Mouse (Mus musculus) C2C12 (cell line): Measurements from ENCODE around the gene Rnf186.

Experiments
- CEBPB ChIP-seq: IDR thresholded peaks from one replicate; pipeline ENCODE4 v1.6.1; 2011; ENCODE audit warnings: low read depth, mild to moderate bottlenecking, control low read depth, moderate library complexity
- CTCF ChIP-seq: IDR thresholded peaks from one replicate; pipeline ENCODE4 v1.5.1; 2011; ENCODE audit not compliant: control insufficient read depth, insufficient read depth, insufficient read length
- FOSL1 ChIP-seq: IDR thresholded peaks from one replicate; pipeline ENCODE4 v1.8.0; 2011; ENCODE audit warnings: mild to moderate bottlenecking, low read length; ENCODE audit not compliant: poor library complexity, insufficient read depth, severe bottlenecking
- MAX ChIP-seq: IDR thresholded peaks from one replicate; pipeline ENCODE4 v1.6.1; 2011; ENCODE audit warnings: mild to moderate bottlenecking, control low read depth
- MYOD1 ChIP-seq: IDR thresholded peaks from one replicate; pipeline ENCODE4 v1.6.1; 2011; ENCODE audit warnings: low read depth; ENCODE audit not compliant: control insufficient read depth, insufficient read length
- MYOG ChIP-seq: IDR thresholded peaks from one replicate; pipeline ENCODE4 v1.6.1; 2011; ENCODE audit not compliant: control insufficient read depth, insufficient read length; ENCODE audit errors: extremely low read depth
- USF1 ChIP-seq: IDR thresholded peaks from one replicate; pipeline ENCODE4 v1.6.1; 2011; ENCODE audit warnings: low read depth, mild to moderate bottlenecking, control low read depth, moderate library complexity

- no peak for TF ChIP-seq CTCF
- TF ChIP-seq USF1: no peak
- TF ChIP-seq MYOD1: no peak
- TF ChIP-seq MAX: no peak
- TF ChIP-seq FOSL1: no peak
- TF ChIP-seq CEBPB: no peak
- no peak for TF ChIP-seq MYOG
Observed at GRCm38 (mm10) chr4:139011201-139011702, 44.3 kb downstream of the Rnf186 start.
